ENCODE assay signal across 9 mouse cellular contexts in the genomic region with DNA sequence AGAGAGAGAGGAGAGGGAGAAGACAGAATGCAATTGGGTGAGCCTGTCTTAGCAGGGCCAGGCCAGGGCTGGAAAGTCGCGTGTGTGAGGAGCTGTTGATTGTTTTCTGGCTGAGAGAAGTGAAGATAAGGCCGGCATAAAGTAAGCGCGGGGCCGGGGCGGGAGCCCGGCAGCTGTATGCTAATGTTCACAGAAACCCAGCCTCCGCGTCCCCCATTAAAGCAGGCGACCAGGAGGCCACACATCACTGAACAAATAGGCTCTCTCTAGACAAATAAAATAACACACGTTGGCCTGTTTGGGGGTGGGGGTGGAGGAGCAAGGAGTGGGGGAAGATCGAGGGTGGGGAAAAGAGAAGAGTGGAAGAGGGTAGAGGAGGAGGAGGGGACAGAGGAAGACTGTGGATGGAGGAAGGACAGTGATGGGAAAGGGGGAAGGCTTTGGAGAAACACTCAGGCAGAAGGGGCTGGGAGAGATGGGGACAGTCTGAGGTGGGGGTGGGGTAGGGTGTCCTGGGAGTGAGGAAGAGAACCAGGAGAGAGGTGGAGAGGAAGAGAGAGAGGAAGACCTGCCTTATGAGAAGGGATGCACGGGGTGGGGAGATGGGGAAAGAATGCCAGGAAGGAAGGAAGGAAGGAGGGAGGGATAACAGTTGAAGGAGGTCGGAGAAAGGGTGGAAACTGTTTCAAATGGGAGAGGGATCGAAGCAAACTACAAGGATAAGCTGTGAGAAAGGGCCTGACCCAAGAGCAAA. TPM values are rescaled to one million over a fixed set of nuclear protein-coding genes. Genes with fewer than 3 reads are reported as not detected.
A peak's percentile ranks its signal among the peaks of the same experiment; 100 is the strongest.
DNase-seq lines count a peak whose midpoint lies in the region; ATAC-seq lines count a peak whose summit lies in the region.
"Had no signal": no experiment of that assay in that cellular context is flagged by ENCODE, and none has a peak within 500 bp of the region (broad histone marks: within the 10 kb centered on the region; RNA-seq: fewer than 3 reads in every experiment).

No protein-coding gene starts in this region.

- H3K9ac ChIP-seq in kidney, embryonic 15.5 days, result no peak overlapping the region
- no peak overlapping the region for H3K9ac ChIP-seq in heart, embryonic 14.5 days (ENCODE audit: low read length)
- H3K9ac ChIP-seq in midbrain, embryonic 12.5 days (replicated peaks), result peak overlapping the region; percentile 48

- DNase-seq in kidney, adult 18-20 months, result no peak
- peak; percentile 17 for DNase-seq in R1 (ENCODE audit: low read depth, low spot score)
- DNase-seq in spleen, adult 18-20 months, result no peak
- no peak for DNase-seq in cerebellum, adult 11-12 months

- peaks cover 94% of the 10 kb centered on the region for H3K27me3 ChIP-seq in kidney, embryonic 15.5 days
- H3K27me3 ChIP-seq in heart, embryonic 14.5 days (ENCODE audit: control insufficient read depth, insufficient read depth, low read length), result peaks cover 75% of the 10 kb centered on the region
- H3K27me3 ChIP-seq in midbrain, embryonic 12.5 days, result peaks cover 58% of the 10 kb centered on the region

- 0 out of 2 replicates have a peak overlapping the region, but pooled peaks have one; percentile 6 for H3K4me3 ChIP-seq in kidney, embryonic 15.5 days (replicated peaks)
- peak overlapping the region in 1 of 2 experiments; percentile 41; a peak in 2 of 4 replicates for H3K4me3 ChIP-seq in heart, embryonic 14.5 days (ENCODE audit: control insufficient read depth in 1 of 2, insufficient read depth in 1 of 2, low read depth in 1 of 2, low read length in 2 of 2)
- H3K4me3 ChIP-seq in midbrain, embryonic 12.5 days, result peak overlapping the region; percentile 26
- H3K4me3 ChIP-seq: erythroblast, embryonic 14.5 days had no signal

- H3K4me2 ChIP-seq in kidney, embryonic 15.5 days, result peak overlapping the region; percentile 57
- peak overlapping the region; percentile 66 for H3K4me2 ChIP-seq in heart, embryonic 14.5 days (ENCODE audit: low read length)
- H3K4me2 ChIP-seq in midbrain, embryonic 12.5 days (replicated peaks), result peak overlapping the region; percentile 51

- no peaks in the 10 kb centered on the region for H3K9me3 ChIP-seq in kidney, embryonic 15.5 days (replicated peaks)
- H3K9me3 ChIP-seq in heart, embryonic 14.5 days (ENCODE audit: control insufficient read depth, low read length), result no peaks in the 10 kb centered on the region
- H3K9me3 ChIP-seq in midbrain, embryonic 12.5 days, result no peaks in the 10 kb centered on the region

- under 1% methylated on average over 16 of the region's 16 CpGs for WGBS in kidney, embryonic 15.5 days
- 2% methylated on average over 16 of the region's 16 CpGs for WGBS in heart, embryonic 14.5 days
- WGBS in midbrain, embryonic 12.5 days, result under 1% methylated on average over 16 of the region's 16 CpGs

- H3K27ac ChIP-seq in kidney, embryonic 15.5 days, result no peak overlapping the region
- no peak overlapping the region for H3K27ac ChIP-seq in heart, embryonic 14.5 days (replicated peaks in 1 of 2; ENCODE audit: control insufficient read depth in 1 of 2, insufficient read depth in 1 of 2, low read depth in 2 of 2, low read length in 2 of 2)
- H3K27ac ChIP-seq in midbrain, embryonic 12.5 days (replicated peaks), result peak overlapping the region; percentile 94

- no peaks in the 10 kb centered on the region for H3K36me3 ChIP-seq in kidney, embryonic 15.5 days
- no peaks in the 10 kb centered on the region for H3K36me3 ChIP-seq in heart, embryonic 14.5 days (ENCODE audit: control insufficient read depth, insufficient read depth, low read length)
- H3K36me3 ChIP-seq in midbrain, embryonic 12.5 days, result no peaks in the 10 kb centered on the region

- peak; percentile 9; the same call in 1 of the 2 replicates for ATAC-seq in kidney, embryonic 15.5 days (replicated peaks; ENCODE audit: low FRiP score)
- ATAC-seq in heart, embryonic 14.5 days (ENCODE audit: insufficient number of reproducible peaks, insufficient read depth, low FRiP score, low read depth), result peak; percentile 41; the same call in 1 of the 2 replicates
- ATAC-seq in midbrain, embryonic 12.5 days (ENCODE audit: low FRiP score, low read depth), result peak; percentile 47
- no peak for ATAC-seq in erythroid progenitor cell, adult 5-6 weeks (replicated peaks; ENCODE audit: low FRiP score, poor library complexity, severe bottlenecking)

- H3K4me1 ChIP-seq in kidney, embryonic 15.5 days, result peaks cover 41% of the 10 kb centered on the region
- H3K4me1 ChIP-seq in heart, embryonic 14.5 days (ENCODE audit: control insufficient read depth in 2 of 2, insufficient read depth in 2 of 2, low read length in 2 of 2), result peaks cover 15 to 32% of the 10 kb centered on the region in 2 experiments
- peaks cover 64% of the 10 kb centered on the region for H3K4me1 ChIP-seq in midbrain, embryonic 12.5 days

RNA-seq across cellular contexts. Expression of a gene that starts 4.3 kb away (rescaled TPM):
- 0.05 and 0.16 TPM in 2 replicates for polyA plus RNA-seq in kidney, embryonic 15.5 days (2015; fragmentation: Nextera tagmentation; extraction: Ambion mirVana)
- not detected in 2 replicates for polyA plus RNA-seq in heart, embryonic 14.5 days (2014; fragmentation: Nextera tagmentation; extraction: Ambion mirVana)
- 12.2 and 12.8 TPM in 2 replicates for polyA plus RNA-seq in midbrain, embryonic 12.5 days (2016; fragmentation: Nextera tagmentation; extraction: Ambion mirVana)
- total RNA-seq in erythroid progenitor cell, adult 5-6 weeks (2015; ENCODE audit: low replicate concordance), result 1.3 TPM in 1 of 2 replicates, not detected in the other
- total RNA-seq in erythroid progenitor cell, adult 5-6 weeks (2017; ENCODE audit: low replicate concordance), result not detected in 2 replicates
- polyA plus RNA-seq: erythroblast, embryonic 14.5 days had no signal

Comparison
In these comparisons a context has a peak if more than half of its experiments do, and no peak if none do; other contexts are left out.
1. RNA of a gene that starts 4.3 kb away (polyA plus RNA-seq): 12.2 to 12.8 TPM in midbrain, embryonic 12.5 days; 0.05 to 0.16 TPM in kidney, embryonic 15.5 days and not detected in heart, embryonic 14.5 days; every median in the first group is over 10 times any median in the second.
2. Peak in every context shown above with its lines, with median percentiles within 50 percentile points of each other: H3K4me2 ChIP-seq.